Mouse (Mus musculus) adrenal gland, adult (tissue): ENCODE measurements around the gene Tmem114.

Experiments used
- DNase-seq, 2 experiments: peaks; one replicate each; pipeline ENCODE4 v3.0.0; 2022 to 2023; ENCODE audit warnings: low spot score in 1 of 2; ENCODE audit not compliant: inconsistent age in 2 of 2

Tmem114 gene

DNA sequence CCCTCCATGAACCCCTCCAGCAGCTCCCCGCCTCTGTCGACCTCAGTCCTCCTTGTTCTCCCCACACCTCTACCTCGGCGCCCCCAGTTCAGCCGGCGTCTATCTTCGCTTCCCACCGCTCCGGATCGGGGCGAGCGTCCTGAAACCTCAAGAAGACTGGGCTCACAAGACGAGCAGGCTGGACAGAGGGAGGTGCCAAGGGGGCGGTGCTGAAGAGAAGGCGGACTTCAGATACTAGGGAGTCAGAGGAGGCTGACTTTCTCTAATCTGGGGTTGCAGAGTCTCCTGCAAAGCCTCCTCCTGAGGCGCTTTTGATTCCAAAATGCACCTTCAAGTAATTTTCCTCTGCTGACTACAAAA lies at the start of gene Tmem114:
Gene Tmem114 (minus strand): TSS at position 166 of the 360 bp plus-strand sequence.
- peak; percentile 52 to 84 for DNase-seq

DNA sequence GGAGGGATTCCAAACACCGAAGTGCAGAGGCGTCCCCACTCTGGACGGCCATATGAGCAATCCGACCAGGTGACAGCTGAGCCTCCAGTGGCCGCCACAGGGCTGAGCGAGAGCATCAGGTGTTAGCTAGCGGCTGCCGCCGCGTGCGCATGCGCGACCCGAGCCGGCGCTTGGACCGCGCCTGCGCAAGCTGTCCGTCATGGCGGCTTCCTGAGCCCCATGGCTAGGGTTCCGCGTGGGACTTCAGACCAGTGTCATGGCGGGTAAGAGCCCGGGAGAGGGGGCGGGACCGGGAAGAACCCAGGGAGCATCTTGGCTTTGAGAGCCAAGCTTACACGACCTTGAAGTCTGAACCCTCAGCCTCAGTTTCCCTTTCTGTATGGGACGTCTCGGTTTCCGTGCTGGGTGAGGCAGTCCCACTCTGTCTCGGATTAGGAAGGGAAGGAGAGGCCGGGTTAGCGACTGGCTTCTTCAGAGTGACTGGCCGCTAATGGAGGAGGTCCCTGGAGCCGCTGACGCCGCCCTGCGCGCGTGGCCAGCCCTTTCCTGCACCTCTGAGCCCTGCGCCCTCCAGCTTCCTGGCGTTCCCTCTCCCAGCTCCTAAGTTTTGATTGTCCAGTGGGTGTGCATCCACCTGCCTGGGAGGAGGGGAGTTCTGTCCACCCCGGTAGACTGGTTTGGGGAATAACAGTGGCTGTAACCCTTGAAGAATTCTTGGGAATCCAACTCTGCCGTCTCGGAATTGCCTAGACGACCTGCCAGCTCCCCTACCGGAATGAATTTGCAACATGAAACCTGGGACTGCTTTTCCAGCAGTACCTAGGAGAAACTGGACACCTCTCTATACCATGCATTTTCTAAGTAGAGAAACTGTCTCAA lies 45.9 kb upstream of the Tmem114 start, which contains the start of gene Mettl22:
Gene Mettl22 (plus strand): TSS at position 186 of the 879 bp plus-strand sequence.
- DNase-seq, result peak; percentile 94 to 97

DNA sequence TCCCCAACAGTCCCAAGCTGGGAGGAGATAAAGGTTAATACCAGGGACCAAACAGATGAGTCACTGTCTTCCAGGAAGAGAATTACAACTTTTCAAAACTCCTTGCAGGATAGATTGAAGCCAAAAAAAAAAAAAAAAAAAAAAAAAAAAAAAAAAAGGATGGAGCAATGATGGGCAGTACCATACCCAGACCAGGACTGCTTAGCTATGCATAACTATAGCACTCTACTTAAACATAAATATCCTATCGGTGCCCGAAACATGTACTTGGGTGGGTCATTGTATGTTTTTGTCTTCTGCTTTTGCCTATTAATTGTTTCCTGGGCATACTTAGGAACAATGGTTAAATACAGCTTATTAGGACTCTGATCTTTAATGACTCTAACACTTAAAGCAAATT lies 45.2 kb upstream of the Tmem114 start:
- no peak for DNase-seq

- peak; percentile 30 to 78 for DNase-seq
These were observed 34.2 kb upstream of the Tmem114 start for GRCm38 (mm10) chr16:8459098-8459497.

DNA sequence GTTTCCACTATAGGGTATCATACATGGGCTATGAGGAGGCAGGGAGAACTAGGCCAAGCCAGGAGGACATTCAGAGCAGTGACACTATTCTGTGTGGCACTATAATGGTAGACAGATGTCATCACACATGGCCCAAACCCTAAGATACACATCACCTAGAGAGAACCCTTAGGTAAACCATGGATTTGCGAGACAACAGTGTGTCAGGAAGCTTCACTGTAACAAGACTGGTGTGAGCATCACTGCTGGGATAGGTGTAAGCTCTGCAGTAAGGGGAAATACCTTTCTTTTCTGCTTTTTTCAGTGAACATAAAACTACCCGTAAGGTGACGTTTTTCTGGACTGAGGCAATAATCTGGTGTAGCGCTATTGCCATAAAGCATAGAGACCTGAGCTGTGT lies 33.5 kb upstream of the Tmem114 start:
- no peak for DNase-seq

DNA sequence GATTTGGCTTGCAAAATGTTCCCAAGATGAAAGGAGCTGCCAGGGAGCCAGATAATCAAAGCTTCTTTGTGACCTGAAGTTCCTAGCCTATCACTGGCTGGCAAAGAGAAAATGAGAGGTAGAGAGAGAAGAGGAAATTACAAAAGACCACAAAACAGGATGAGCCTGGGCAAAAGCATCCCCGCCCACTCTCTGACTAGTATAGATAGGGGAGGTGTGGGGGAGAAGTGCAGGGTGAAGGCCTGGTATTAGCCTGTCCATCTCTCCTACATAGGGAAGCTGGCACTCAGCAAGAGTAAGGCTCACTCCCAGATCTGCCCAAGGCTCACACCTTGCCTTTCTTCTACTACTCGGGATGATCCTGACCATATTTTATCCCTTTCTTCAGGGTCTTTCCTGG lies 30.3 kb upstream of the Tmem114 start:
- no peak for DNase-seq

DNA sequence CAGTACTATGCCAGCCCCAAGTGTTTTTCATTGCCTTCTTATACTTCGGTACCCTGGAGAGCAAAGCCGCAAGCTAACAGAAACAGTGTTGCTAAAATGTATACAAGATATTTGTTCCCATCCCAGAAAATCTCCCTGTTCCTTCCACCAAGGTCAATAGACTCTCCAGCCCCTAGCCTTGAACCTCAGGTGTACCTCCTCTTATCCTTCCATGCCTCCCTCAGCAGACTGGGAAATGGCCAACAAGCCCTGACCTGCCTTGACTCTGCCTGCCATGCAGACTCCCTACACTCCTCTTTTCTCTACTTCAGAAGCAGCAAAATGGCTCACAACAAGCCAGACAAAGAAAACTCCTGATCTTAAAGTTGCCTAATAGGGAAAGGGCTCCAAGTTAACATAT lies 28.4 kb upstream of the Tmem114 start:
- no peak for DNase-seq

- DNase-seq, result no peak
These were observed 21.3 kb upstream of the Tmem114 start for GRCm38 (mm10) chr16:8446256-8446655.

DNA sequence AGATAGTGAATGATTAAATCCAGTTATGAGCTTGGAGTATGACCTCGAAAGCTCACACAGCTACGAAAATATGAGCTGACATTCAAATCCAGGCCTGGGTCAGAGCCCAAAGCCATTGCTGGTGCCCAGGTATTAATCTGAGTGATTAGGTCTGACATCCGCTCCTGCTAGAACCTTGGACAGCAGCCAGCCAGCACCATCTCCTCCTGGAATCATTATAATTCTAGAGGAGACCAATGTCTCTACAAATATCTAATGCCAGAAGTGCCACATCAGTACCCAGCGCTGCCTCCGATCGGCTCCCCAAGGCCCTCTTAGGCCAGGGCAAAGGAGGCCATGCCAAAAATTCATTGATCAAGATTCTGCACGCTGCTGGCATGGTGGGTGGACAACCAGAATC lies 20.0 kb upstream of the Tmem114 start:
- no peak for DNase-seq

- no peak for DNase-seq
These were observed 7.7 kb upstream of the Tmem114 start for GRCm38 (mm10) chr16:8432616-8433015.

GRCm38 (mm10) chr16:8429531-8429930 lies 4.6 kb upstream of the Tmem114 start:
- DNase-seq, result no peak

GRCm38 (mm10) chr16:8425736-8426135 lies 800 bp upstream of the Tmem114 start:
- DNase-seq, result no peak

- DNase-seq, result peak in 1 of 2 experiments; percentile 31
These were observed 570 bp downstream of the Tmem114 start for GRCm38 (mm10) chr16:8424161-8424970.

GRCm38 (mm10) chr16:8423626-8424114 lies 1.3 kb downstream of the Tmem114 start:
- no peak for DNase-seq

DNA sequence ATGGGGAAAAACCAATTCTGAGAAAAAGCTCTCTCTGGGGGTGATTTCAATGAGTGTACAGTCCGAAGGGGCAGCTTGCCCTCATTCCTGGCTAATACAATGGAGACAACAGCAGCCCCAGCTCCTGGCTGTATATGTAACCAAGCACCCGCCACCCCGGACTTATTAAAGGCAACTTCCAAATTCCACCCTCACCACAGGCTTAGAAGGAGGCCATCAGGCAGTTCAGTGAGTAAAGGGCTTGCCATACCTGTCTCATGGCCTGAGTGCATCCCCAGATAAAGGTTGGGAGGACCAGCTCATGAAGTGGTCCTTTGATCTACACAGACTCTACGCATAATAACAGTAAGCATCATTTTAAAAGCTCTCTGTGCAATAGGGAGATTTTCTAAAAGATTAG lies 4.1 kb downstream of the Tmem114 start:
- no peak for DNase-seq

GRCm38 (mm10) chr16:8420381-8420780 lies 4.6 kb downstream of the Tmem114 start:
- DNase-seq, result no peak

DNA sequence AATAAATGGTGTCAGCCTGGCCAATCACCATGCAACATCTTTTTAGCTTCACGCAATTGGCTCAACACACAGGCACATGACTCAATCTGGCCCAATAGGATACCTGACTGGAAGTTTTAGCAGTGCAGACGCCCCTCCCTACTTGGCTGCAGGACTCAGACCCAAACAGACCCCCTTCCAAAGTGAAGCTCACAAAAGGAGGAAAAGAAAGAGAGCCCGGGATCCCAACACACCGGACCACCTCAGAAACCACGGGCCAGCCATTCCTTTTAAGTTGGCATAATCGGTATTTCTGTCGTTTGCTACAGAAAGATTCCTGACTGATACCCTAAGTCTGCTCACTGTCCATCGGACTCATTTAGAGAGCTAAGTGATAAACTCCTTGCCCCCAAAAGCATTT lies 5.3 kb downstream of the Tmem114 start:
- DNase-seq, result no peak

DNA sequence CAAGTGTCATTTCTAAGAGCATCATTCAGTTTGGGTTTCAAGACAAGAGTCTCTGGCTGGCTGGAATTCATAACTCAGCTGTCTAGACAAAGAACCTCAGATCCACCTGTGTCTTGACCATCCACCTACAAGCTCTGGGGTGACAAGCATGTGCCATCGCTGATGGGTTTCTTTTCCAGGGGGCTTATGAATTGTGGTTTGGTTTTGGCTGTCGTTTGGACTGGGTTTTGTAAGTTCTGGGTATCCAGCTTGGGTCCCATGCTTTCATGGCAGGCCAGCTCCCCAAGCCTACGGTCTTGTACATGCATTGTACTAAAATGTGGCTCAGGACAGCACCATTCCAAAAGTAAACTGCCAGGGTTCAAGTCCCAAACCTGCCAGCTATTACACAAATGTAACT lies 6.8 kb downstream of the Tmem114 start:
- no peak for DNase-seq

DNA sequence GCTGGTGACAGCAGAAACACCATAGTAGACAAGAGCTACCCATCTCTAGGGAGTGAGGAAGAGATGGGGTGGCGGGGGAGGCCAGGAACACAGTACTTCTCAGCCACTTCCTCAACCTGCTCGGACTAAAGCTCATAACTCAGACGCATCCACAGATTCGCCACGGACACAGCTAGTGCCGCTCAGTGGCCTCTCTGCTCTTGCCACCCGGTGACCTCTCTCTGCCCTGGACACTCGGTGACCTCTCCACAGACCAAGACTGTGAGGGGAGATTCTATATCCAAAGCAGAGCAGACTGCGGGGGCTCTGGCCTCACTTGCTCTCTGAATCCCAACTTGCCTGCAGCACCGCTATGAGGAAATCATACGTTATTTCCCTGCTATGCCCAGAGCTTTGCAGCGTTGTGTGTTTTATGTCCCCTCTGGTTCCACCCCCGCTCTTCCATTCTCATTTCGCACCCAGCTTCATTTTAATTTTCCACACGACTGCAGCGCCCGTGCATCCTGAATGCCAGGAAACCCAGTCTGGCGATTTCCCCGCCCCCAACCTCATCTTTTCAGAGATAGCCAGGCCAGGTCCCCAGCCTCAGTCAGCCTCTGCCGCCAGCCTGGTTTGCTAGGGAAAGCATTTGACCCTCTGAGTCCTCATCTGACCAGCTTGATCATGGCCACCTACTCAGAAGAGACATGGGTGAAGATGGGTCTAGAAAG lies 7.8 kb downstream of the Tmem114 start:
- no peak for DNase-seq

GRCm38 (mm10) chr16:8415996-8416395 lies 8.9 kb downstream of the Tmem114 start:
- DNase-seq, result no peak

DNA sequence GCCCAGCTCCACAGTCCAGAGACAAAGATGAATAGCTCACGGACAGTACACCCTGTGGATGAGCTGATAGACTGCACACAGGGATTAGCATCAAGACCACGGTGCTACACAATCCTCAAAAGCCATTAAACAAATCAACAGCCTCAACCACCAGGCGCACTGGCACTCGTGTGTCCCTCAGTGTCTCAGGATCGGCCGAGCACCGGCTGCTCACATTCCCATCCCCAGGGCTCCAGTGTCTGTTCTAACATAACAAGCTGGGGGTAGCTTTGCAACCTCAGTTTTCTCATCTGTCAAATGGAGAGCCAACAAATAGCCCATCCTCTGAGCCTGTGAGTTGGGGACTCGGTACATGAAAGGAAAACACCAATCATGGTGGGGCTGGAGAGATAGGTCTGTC lies 11.5 kb downstream of the Tmem114 start:
- DNase-seq, result no peak
